Mouse (Mus musculus): ENCODE data around the gene Rusc2.

DNA sequence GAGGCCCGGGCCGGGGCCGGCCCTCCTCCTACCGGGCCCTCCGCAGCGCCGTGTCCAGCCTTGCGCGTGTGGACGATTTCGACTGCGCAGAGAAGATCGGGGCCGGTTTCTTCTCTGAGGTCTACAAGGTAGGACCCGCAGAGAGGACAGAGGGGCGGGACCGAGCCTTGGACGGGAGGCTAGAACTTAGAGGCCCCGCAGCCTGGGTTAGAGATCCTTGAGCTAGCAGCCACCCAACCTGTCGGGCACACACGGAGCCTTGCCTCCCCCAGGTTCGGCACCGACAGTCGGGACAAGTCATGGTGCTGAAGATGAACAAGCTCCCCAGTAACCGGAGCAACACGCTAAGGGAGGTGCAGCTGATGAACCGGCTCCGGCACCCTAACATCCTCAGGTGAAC lies 61.7 kb downstream of the Rusc2 start:
- no peak for TF ChIP-seq POLR2A (IDR thresholded peaks at IDR 0.05; ENCODE audit: extremely low read depth, insufficient read depth, low read length)
- no peak for TF ChIP-seq CTCF (IDR thresholded peaks at IDR 0.05; ENCODE audit: low read depth, low read length)
